In genomic region chr6:87653904-87654638, GRCm38 (mm10) we compare ENCODE assay signal across 15 mouse cellular contexts. TPM values are rescaled to one million over a fixed set of nuclear protein-coding genes. Genes with fewer than 3 reads are reported as not detected.
A peak's percentile ranks its signal among the peaks of the same experiment; 100 is the strongest.
DNase-seq lines count a peak whose midpoint lies in the region; ATAC-seq and TF ChIP-seq lines count a peak whose summit lies in the region.
"Had no signal": no experiment of that assay in that cellular context is flagged by ENCODE, and none has a peak within 500 bp of the region (broad histone marks: within the 10 kb centered on the region; RNA-seq: fewer than 3 reads in every experiment).

No protein-coding gene starts in this region.

- no peak overlapping the region for H3K9ac ChIP-seq in intestine, postnatal 0 days (ENCODE audit: low read depth, low read length)
- H3K9ac ChIP-seq in intestine, embryonic 15.5 days: no peak overlapping the region
- no peak overlapping the region for H3K9ac ChIP-seq in embryonic facial prominence, embryonic 14.5 days (ENCODE audit: low read depth, low read length)
- no peak overlapping the region for H3K9ac ChIP-seq in liver, embryonic 12.5 days
- no peak overlapping the region for H3K9ac ChIP-seq in hindbrain, embryonic 12.5 days
- H3K9ac ChIP-seq: forebrain, embryonic 13.5 days; limb, embryonic 15.5 days; lung, embryonic 15.5 days; stomach, embryonic 15.5 days had no signal

- ATAC-seq in intestine, postnatal 0 days: 0 out of 2 replicates have a peak, but pooled peaks have one; percentile 33
- ATAC-seq in intestine, embryonic 15.5 days: no peak
- peak; percentile 81 for ATAC-seq in embryonic facial prominence, embryonic 14.5 days (ENCODE audit: low read depth)
- no peak for ATAC-seq in liver, embryonic 12.5 days
- ATAC-seq in hindbrain, embryonic 12.5 days (ENCODE audit: low FRiP score): no peak
- ATAC-seq: forebrain, embryonic 13.5 days had no signal

- H3K4me3 ChIP-seq in intestine, postnatal 0 days (ENCODE audit: low read depth, low read length): no peak overlapping the region
- H3K4me3 ChIP-seq in intestine, embryonic 15.5 days (replicated peaks): no peak overlapping the region
- no peak overlapping the region for H3K4me3 ChIP-seq in embryonic facial prominence, embryonic 14.5 days (ENCODE audit: low read depth, low read length)
- H3K4me3 ChIP-seq in liver, embryonic 12.5 days: no peak overlapping the region
- H3K4me3 ChIP-seq in hindbrain, embryonic 12.5 days: no peak overlapping the region
- H3K4me3 ChIP-seq: forebrain, embryonic 13.5 days; left cerebral cortex, adult 2 months; limb, embryonic 15.5 days; lung, embryonic 15.5 days; megakaryocyte, embryonic 14.5 days; stomach, embryonic 15.5 days had no signal

- H3K4me2 ChIP-seq in intestine, postnatal 0 days (replicated peaks; ENCODE audit: low read depth): no peak overlapping the region
- H3K4me2 ChIP-seq in intestine, embryonic 15.5 days (replicated peaks): no peak overlapping the region
- H3K4me2 ChIP-seq in embryonic facial prominence, embryonic 14.5 days (ENCODE audit: low read depth, low read length): no peak overlapping the region
- no peak overlapping the region for H3K4me2 ChIP-seq in liver, embryonic 12.5 days
- H3K4me2 ChIP-seq in hindbrain, embryonic 12.5 days (replicated peaks): no peak overlapping the region
- H3K4me2 ChIP-seq: forebrain, embryonic 13.5 days; limb, embryonic 15.5 days; lung, embryonic 15.5 days; stomach, embryonic 15.5 days had no signal

- H3K27me3 ChIP-seq in intestine, postnatal 0 days (replicated peaks; ENCODE audit: control insufficient read depth, insufficient read depth, low read length): no peaks in the 10 kb centered on the region
- no peaks in the 10 kb centered on the region for H3K27me3 ChIP-seq in intestine, embryonic 15.5 days (replicated peaks)
- no peaks in the 10 kb centered on the region for H3K27me3 ChIP-seq in embryonic facial prominence, embryonic 14.5 days (replicated peaks; ENCODE audit: control insufficient read depth, insufficient read depth, low read length)
- no peaks in the 10 kb centered on the region for H3K27me3 ChIP-seq in liver, embryonic 12.5 days (replicated peaks)
- H3K27me3 ChIP-seq in hindbrain, embryonic 12.5 days: no peaks in the 10 kb centered on the region
- H3K27me3 ChIP-seq: forebrain, embryonic 13.5 days; limb, embryonic 15.5 days; lung, embryonic 15.5 days; megakaryocyte, embryonic 14.5 days; stomach, embryonic 15.5 days had no signal

- peaks cover 13% of the 10 kb centered on the region; the same call in 1 of the 2 replicates for H3K36me3 ChIP-seq in intestine, postnatal 0 days (ENCODE audit: control insufficient read depth, insufficient read depth)
- 0 out of 2 replicates have a peak, but pooled peaks cover 7% of the 10 kb centered on the region for H3K36me3 ChIP-seq in intestine, embryonic 15.5 days
- peaks cover 14% of the 10 kb centered on the region for H3K36me3 ChIP-seq in embryonic facial prominence, embryonic 14.5 days (ENCODE audit: control insufficient read depth, insufficient read depth, low read length)
- peaks cover 71% of the 10 kb centered on the region for H3K36me3 ChIP-seq in liver, embryonic 12.5 days
- H3K36me3 ChIP-seq in hindbrain, embryonic 12.5 days: peaks cover 6% of the 10 kb centered on the region; the same call in 1 of the 2 replicates
- H3K36me3 ChIP-seq: limb, embryonic 15.5 days had no signal

- 53% methylated on average over 8 of the region's 8 CpGs for WGBS in intestine, postnatal 0 days
- WGBS in intestine, embryonic 15.5 days: 56% methylated on average over 8 of the region's 8 CpGs
- 62% methylated on average over 8 of the region's 8 CpGs for WGBS in embryonic facial prominence, embryonic 14.5 days
- 56% methylated on average over 8 of the region's 8 CpGs for WGBS in liver, embryonic 12.5 days (ENCODE audit: insufficient replicate concordance)
- 78% methylated on average over 8 of the region's 8 CpGs for WGBS in hindbrain, embryonic 12.5 days

- peak; percentile 25 for DNase-seq in thymus, postnatal 4 days
- no peak for DNase-seq in thymus, postnatal 36 days
- DNase-seq in embryonic facial prominence, embryonic 14.5 days (ENCODE audit: low spot score): peak; percentile 48
- DNase-seq: cerebellum, adult 18-20 months; kidney, postnatal 14 days had no signal

- H3K9me3 ChIP-seq in intestine, postnatal 0 days (ENCODE audit: control insufficient read depth): no peaks in the 10 kb centered on the region
- no peaks in the 10 kb centered on the region for H3K9me3 ChIP-seq in intestine, embryonic 15.5 days
- H3K9me3 ChIP-seq in embryonic facial prominence, embryonic 14.5 days (ENCODE audit: control insufficient read depth, low read length): no peaks in the 10 kb centered on the region
- H3K9me3 ChIP-seq in liver, embryonic 12.5 days (replicated peaks): no peaks in the 10 kb centered on the region
- no peaks in the 10 kb centered on the region for H3K9me3 ChIP-seq in hindbrain, embryonic 12.5 days (replicated peaks)
- H3K9me3 ChIP-seq: forebrain, embryonic 13.5 days; limb, embryonic 15.5 days; lung, embryonic 15.5 days; megakaryocyte, embryonic 14.5 days; stomach, embryonic 15.5 days had no signal

- H3K27ac ChIP-seq in intestine, postnatal 0 days (ENCODE audit: low read depth, low read length): no peak overlapping the region
- no peak overlapping the region for H3K27ac ChIP-seq in intestine, embryonic 15.5 days
- H3K27ac ChIP-seq in embryonic facial prominence, embryonic 14.5 days (replicated peaks; ENCODE audit: low read depth, low read length): 0 out of 2 replicates have a peak overlapping the region, but pooled peaks have one; percentile 5
- no peak overlapping the region; the same call in 1 of the 2 replicates for H3K27ac ChIP-seq in liver, embryonic 12.5 days
- no peak overlapping the region for H3K27ac ChIP-seq in hindbrain, embryonic 12.5 days
- H3K27ac ChIP-seq: forebrain, embryonic 13.5 days; left cerebral cortex, adult 2 months; limb, embryonic 15.5 days; lung, embryonic 15.5 days; stomach, embryonic 15.5 days had no signal

- 0 out of 2 replicates have a peak, but pooled peaks cover 4% of the 10 kb centered on the region for H3K4me1 ChIP-seq in intestine, postnatal 0 days (replicated peaks; ENCODE audit: control insufficient read depth, insufficient read depth, low read length)
- no peaks in the 10 kb centered on the region for H3K4me1 ChIP-seq in intestine, embryonic 15.5 days (replicated peaks)
- H3K4me1 ChIP-seq in embryonic facial prominence, embryonic 14.5 days (ENCODE audit: control insufficient read depth, insufficient read depth, low read length): no peaks in the 10 kb centered on the region
- peaks cover 17% of the 10 kb centered on the region for H3K4me1 ChIP-seq in liver, embryonic 12.5 days
- H3K4me1 ChIP-seq in hindbrain, embryonic 12.5 days: no peaks in the 10 kb centered on the region
- H3K4me1 ChIP-seq: forebrain, embryonic 13.5 days; limb, embryonic 15.5 days; stomach, embryonic 15.5 days had no signal

- no peak for TF ChIP-seq CTCF in intestine, postnatal 0 days (IDR thresholded peaks at IDR 0.05; ENCODE audit: low read depth)

RNA-seq across cellular contexts. Expression of gene Aplf, which starts 17.9 kb away (rescaled TPM):
- polyA plus RNA-seq in intestine, postnatal 0 days (2015; fragmentation: Nextera tagmentation; extraction: Ambion mirVana): 7.4 and 7.9 TPM in 2 replicates
- 13.3 and 15.1 TPM in 2 replicates for polyA plus RNA-seq in intestine, embryonic 15.5 days (2015; fragmentation: Nextera tagmentation; extraction: Ambion mirVana)
- 11.8 and 15.6 TPM in 2 replicates for polyA plus RNA-seq in embryonic facial prominence, embryonic 14.5 days (2014; fragmentation: Nextera tagmentation; extraction: Ambion mirVana)
- polyA plus RNA-seq in liver, embryonic 12.5 days (2016; fragmentation: Nextera tagmentation; extraction: Ambion mirVana): 18.9 and 19.0 TPM in 2 replicates
- 13.0 and 14.4 TPM in 2 replicates for polyA plus RNA-seq in hindbrain, embryonic 12.5 days (2016; fragmentation: Nextera tagmentation; extraction: Ambion mirVana)

Comparison
In these comparisons a context has a peak if more than half of its experiments do, and no peak if none do; other contexts are left out.
1. ATAC-seq: peak in intestine, postnatal 0 days (single experiment) and embryonic facial prominence, embryonic 14.5 days (single experiment); none in intestine, embryonic 15.5 days (single experiment), liver, embryonic 12.5 days (single experiment) and hindbrain, embryonic 12.5 days (single experiment).
2. DNase-seq: peak in thymus, postnatal 4 days (single experiment) and embryonic facial prominence, embryonic 14.5 days (single experiment); none in thymus, postnatal 36 days (0 of 2).